Mouse (Mus musculus) kidney, postnatal 36 days (tissue): Measurements from ENCODE around the gene Zfp764.
A peak's percentile ranks its signal among the peaks of the same experiment; 100 is the strongest.
"Not testable (repeated sequence)": the region's sequence is repeated elsewhere in the genome, so short reads cannot be mapped to it uniquely, and the experiment has no call there.

ENCODE experiments used
- DNase-seq, 2 experiments: peaks; one replicate each; pipeline ENCODE4 v3.0.0; 2021 to 2022; ENCODE audit warnings: mixed read lengths in 2 of 2

The Zfp764 gene

DNA sequence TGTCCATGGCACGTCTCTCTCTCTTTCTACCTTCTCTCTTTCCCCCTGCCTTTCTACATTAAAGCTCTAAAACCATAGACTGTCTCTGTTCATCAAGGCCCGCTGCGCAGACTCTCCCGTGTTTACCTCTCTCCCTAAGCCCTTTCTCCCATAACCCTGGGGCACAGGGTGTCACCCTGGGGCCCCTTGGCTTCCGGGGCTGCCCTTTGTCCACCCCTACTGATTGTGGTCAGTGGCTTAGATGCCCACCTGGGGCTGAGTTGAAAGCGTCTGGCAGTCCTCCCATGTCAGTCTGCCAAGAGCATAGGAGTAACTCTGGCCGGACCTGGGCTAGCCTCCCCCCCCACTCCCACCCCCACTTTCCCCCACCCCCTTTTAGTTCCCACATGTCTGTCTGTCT lies 16.3 kb downstream of the Zfp764 start:
- no peak for DNase-seq

- DNase-seq = not testable (repeated sequence)
These were observed 18.4 kb downstream of the Zfp764 start for GRCm38 (mm10) chr7:127388201-127388600.

- peak; percentile 97 to 98 for DNase-seq
These were observed 19.8 kb downstream of the Zfp764 start, which contains the start of gene 9130019O22Rik for GRCm38 (mm10) chr7:127386641-127387392. Gene 9130019O22Rik (minus strand): TSS chr7:127387166.

DNA sequence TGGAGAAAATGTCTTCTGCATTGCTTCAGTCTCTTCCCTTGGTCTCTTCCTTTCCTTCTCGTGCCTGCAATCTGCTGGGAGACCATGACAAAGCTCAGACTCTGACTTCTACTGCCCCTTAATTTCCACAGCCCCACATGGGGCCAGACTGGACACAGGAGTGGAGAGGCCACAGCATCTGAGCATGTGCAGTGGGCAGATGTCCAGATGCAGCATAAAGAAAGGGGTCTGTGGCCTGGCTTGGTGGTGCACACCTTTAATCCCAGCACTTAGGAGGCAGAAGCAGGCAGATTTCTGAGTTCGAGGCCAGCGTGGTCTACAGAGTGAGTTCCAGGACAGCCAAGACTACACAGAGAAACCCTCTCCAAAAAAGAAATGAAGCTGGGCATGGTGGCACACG lies 21.1 kb downstream of the Zfp764 start:
- DNase-seq = not testable (repeated sequence)

- no peak for DNase-seq
These were observed 28.2 kb downstream of the Zfp764 start for GRCm38 (mm10) chr7:127378310-127378921.

- DNase-seq = peak; percentile 97 to 98
These were observed 31.1 kb downstream of the Zfp764 start, which contains the start of gene Zfp747 for GRCm38 (mm10) chr7:127375271-127376245. Gene Zfp747 (minus strand): TSS chr7:127376050.

- not testable (repeated sequence) for DNase-seq
These were observed 34.8 kb downstream of the Zfp764 start for GRCm38 (mm10) chr7:127371870-127372269.

DNA sequence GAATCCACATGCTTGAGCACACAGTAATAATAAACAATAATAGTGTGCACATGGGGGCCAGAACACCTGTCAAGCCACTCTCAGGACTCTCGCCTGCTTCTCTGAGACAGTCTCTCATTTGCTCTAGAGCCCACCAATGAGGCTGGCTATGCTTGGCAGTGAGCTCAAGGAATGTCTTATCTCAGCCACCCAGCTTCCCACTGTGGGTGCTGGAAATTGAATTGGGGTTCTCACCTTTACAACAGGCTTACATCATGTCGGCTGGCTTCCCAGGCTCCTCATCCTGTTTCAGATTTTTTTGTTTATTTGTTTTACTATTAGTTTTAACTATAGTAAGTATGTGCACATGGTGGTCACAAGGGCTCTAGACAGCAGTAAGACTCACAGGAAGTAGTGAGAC lies 35.4 kb downstream of the Zfp764 start:
- no peak for DNase-seq

DNA sequence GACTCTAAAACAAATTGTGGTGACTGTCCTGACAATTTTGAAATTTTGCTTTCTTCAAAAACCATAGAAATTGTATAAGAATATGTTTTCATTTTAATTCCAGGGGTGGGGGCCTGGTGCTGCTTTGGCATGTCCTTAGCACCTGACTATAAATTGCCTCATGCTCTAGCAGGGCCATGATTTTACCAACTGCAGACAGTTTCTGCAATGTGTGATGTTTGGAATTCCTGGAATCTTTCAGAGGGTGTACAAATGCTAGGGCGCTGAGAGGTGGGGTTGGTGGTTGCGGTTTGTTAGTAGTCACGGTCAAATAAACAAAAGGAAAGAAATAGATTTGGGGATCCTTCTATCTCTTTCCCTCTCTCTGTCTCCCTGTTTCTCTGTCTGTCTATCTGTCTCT lies 40.4 kb downstream of the Zfp764 start:
- no peak for DNase-seq

- DNase-seq = peak in 1 of 2 experiments; percentile 27
These were observed 42.5 kb downstream of the Zfp764 start for GRCm38 (mm10) chr7:127364166-127364565.

- DNase-seq = peak; percentile 37 to 73
These were observed 43.1 kb downstream of the Zfp764 start for GRCm38 (mm10) chr7:127363475-127363921.

DNA sequence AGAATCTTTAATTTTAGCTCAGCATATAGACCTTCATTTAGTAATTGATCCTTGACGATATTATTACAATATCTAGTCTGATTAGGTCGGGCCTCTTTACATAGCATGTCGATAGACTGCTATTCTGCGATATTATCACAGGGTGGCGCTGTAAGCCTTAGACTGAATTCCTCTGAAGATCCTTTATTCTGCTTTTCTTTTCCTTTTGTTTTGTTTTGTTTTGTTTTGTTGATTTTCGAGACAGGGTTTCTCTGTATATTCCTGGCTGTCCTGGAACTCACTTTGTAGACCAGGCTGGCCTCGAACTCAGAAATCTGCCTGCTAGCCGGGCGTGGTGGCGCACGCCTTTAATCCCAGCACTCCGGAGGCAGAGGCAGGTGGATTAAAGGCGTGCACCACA lies 44.2 kb downstream of the Zfp764 start:
- peak; percentile 42 to 47 for DNase-seq

GRCm38 (mm10) chr7:127361449-127361848 lies 45.2 kb downstream of the Zfp764 start:
- peak; percentile 77 to 78 for DNase-seq

- DNase-seq = no peak
These were observed 46.4 kb downstream of the Zfp764 start for GRCm38 (mm10) chr7:127360265-127360664.

DNA sequence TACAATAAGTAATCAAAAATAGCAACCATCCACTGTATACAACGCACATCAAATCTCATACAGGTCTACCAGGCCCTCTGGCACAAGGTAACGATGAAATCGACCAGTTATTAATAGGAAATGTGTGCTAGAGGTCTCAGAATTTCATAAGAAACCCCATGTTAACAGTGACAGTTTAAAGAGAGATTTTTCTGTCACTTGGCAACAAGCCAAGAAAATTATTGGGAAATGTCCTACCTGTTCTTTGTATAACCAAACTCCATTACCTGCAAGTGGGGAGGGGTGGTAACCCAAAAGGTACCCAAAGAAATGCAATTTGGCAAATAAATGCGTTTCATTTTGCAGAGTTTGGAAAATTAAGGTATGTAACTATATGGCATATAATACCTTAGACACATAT lies 48.1 kb downstream of the Zfp764 start:
- DNase-seq = no peak

GRCm38 (mm10) chr7:127357871-127358270 lies 48.8 kb downstream of the Zfp764 start:
- DNase-seq = no peak

- no peak for DNase-seq
These were observed 50.8 kb downstream of the Zfp764 start for GRCm38 (mm10) chr7:127355796-127356195.
